Mouse (Mus musculus): ENCODE measurements around the gene Cfap74. TPM values are rescaled to one million over a fixed set of nuclear protein-coding genes. Genes with fewer than 3 reads are reported as not detected.
"Not testable (repeated sequence)": the region's sequence is repeated elsewhere in the genome, so short reads cannot be mapped to it uniquely, and the experiment has no call there.

Cfap74 gene
- total RNA-seq, 2 experiments from 2014 or later, result 0.36 TPM; not detected in 1

- no peak for DNase-seq (ENCODE audit: low spot score)
- intact Hi-C loops (cut with DNase I), result no loop called here
Measured at GRCm38 (mm10) chr4:155465607-155466006, 56.6 kb downstream of the Cfap74 start.

- no peak for DNase-seq (ENCODE audit: low spot score)
- intact Hi-C loops (cut with DNase I), result no loop called here
Measured at GRCm38 (mm10) chr4:155466080-155466479, 57.1 kb downstream of the Cfap74 start.

GRCm38 (mm10) chr4:155467237-155468010, 58.4 kb downstream of the Cfap74 start:
- intact Hi-C loops (cut with DNase I), result no loop called here
- no peak for DNase-seq (ENCODE audit: low spot score)

- intact Hi-C loops (cut with DNase I), result no loop called here
- DNase-seq (ENCODE audit: low spot score), result peak; percentile 48
Measured at GRCm38 (mm10) chr4:155468952-155469351, 60.0 kb downstream of the Cfap74 start, which contains the start of gene Tmem52. TSS of gene Tmem52 (plus strand) at chr4:155469114.

GRCm38 (mm10) chr4:155469590-155470262, 60.7 kb downstream of the Cfap74 start:
- intact Hi-C loops (cut with DNase I), result no loop called here
- DNase-seq (ENCODE audit: low spot score), result peak; percentile 74

- intact Hi-C loops (cut with DNase I), result no loop called here
- no peak for DNase-seq (ENCODE audit: low spot score)
Measured at GRCm38 (mm10) chr4:155470263-155470953, 61.4 kb downstream of the Cfap74 start.

GRCm38 (mm10) chr4:155470997-155471396, 62.0 kb downstream of the Cfap74 start:
- intact Hi-C loops (cut with DNase I), result no loop called here
- no peak for DNase-seq (ENCODE audit: low spot score)

- intact Hi-C loops (cut with DNase I), result no loop called here
- no peak for DNase-seq (ENCODE audit: low spot score)
Measured at GRCm38 (mm10) chr4:155471406-155471805, 62.4 kb downstream of the Cfap74 start.

GRCm38 (mm10) chr4:155472716-155473290, 63.8 kb downstream of the Cfap74 start:
- intact Hi-C loops (cut with DNase I), result no loop called here
- DNase-seq (ENCODE audit: low spot score), result no peak

GRCm38 (mm10) chr4:155473319-155473718, 64.3 kb downstream of the Cfap74 start:
- no peak for DNase-seq (ENCODE audit: low spot score)

GRCm38 (mm10) chr4:155473796-155474195, 64.8 kb downstream of the Cfap74 start:
- intact Hi-C loops (cut with DNase I); DNase-seq (ENCODE audit: low spot score): not testable (repeated sequence)

More at GRCm38 (mm10) chr4:155473319-155473718, 64.3 kb downstream of the Cfap74 start:
- intact Hi-C loops (cut with DNase I), result no loop called here

GRCm38 (mm10) chr4:155481381-155482124, 72.6 kb downstream of the Cfap74 start:
- DNase-seq (ENCODE audit: low spot score), result peak; percentile 66
- intact Hi-C loops (cut with DNase I), result loop anchor here (1.0 to 5.0 kb wide), 3 partner anchors 87 to 226 kb away; no protein-coding TSS in a partner anchor

GRCm38 (mm10) chr4:155482125-155482480, 73.1 kb downstream of the Cfap74 start:
- no peak for DNase-seq (ENCODE audit: low spot score)
- intact Hi-C loops (cut with DNase I), result loop anchor here (5.0 kb wide), 1 partner anchor 225 kb away; no protein-coding TSS in a partner anchor

GRCm38 (mm10) chr4:155482733-155483540, 73.9 kb downstream of the Cfap74 start:
- no peak for DNase-seq (ENCODE audit: low spot score)
- intact Hi-C loops (cut with DNase I), result loop anchor here (5.0 kb wide), 1 partner anchor 224 kb away; no protein-coding TSS in a partner anchor

- intact Hi-C loops (cut with DNase I), result no loop called here
- no peak for DNase-seq (ENCODE audit: low spot score)
Measured at GRCm38 (mm10) chr4:155485521-155485920, 76.5 kb downstream of the Cfap74 start.

- DNase-seq (ENCODE audit: low spot score), result no peak
- intact Hi-C loops (cut with DNase I), result no loop called here
Measured at GRCm38 (mm10) chr4:155487746-155488145, 78.8 kb downstream of the Cfap74 start.

GRCm38 (mm10) chr4:155488232-155489025, 79.4 kb downstream of the Cfap74 start:
- intact Hi-C loops (cut with DNase I), result no loop called here
- DNase-seq (ENCODE audit: low spot score), result peak; percentile 62
